14 mouse cellular contexts compared by ENCODE assay signal in genomic region chr8:125080388-125081344, GRCm38 (mm10). TPM values are rescaled to one million over a fixed set of nuclear protein-coding genes. Genes with fewer than 3 reads are reported as not detected.
DNase-seq lines count a peak whose midpoint lies in the region; ATAC-seq lines count a peak whose summit lies in the region.
"Had no signal": no experiment of that assay in that cellular context is flagged by ENCODE, and none has a peak within 500 bp of the region (broad histone marks: within the 10 kb centered on the region; RNA-seq: fewer than 3 reads in every experiment).

No protein-coding gene starts in this region.

- H3K36me3 ChIP-seq in lung, embryonic 15.5 days = no peaks in the 10 kb centered on the region
- H3K36me3 ChIP-seq: limb, embryonic 13.5 days had no signal

- no peak overlapping the region for H3K4me3 ChIP-seq in lung, embryonic 15.5 days
- H3K4me3 ChIP-seq: limb, embryonic 13.5 days had no signal

- H3K27ac ChIP-seq in lung, embryonic 15.5 days = no peak overlapping the region
- H3K27ac ChIP-seq: limb, embryonic 13.5 days had no signal

- no peaks in the 10 kb centered on the region for H3K9me3 ChIP-seq in lung, embryonic 15.5 days
- H3K9me3 ChIP-seq: limb, embryonic 13.5 days had no signal

- peak overlapping the region; percentile 37 for H3K4me2 ChIP-seq in lung, embryonic 15.5 days
- H3K4me2 ChIP-seq: heart, embryonic 11.5 days; limb, embryonic 13.5 days had no signal

- H3K4me1 ChIP-seq in lung, embryonic 15.5 days = peaks cover 33% of the 10 kb centered on the region

- 60% methylated on average over 19 of the region's 19 CpGs for WGBS in lung, embryonic 15.5 days

- no peak overlapping the region; the same call in 1 of the 2 replicates for H3K9ac ChIP-seq in lung, embryonic 15.5 days
- H3K9ac ChIP-seq: limb, embryonic 13.5 days had no signal

- no peaks in the 10 kb centered on the region for H3K27me3 ChIP-seq in lung, embryonic 15.5 days
- H3K27me3 ChIP-seq: limb, embryonic 13.5 days had no signal

- ATAC-seq in lung, embryonic 15.5 days (ENCODE audit: borderline replicate concordance, extremely low read depth, low FRiP score, low TSS enrichment) = no peak
- ATAC-seq: hindbrain, embryonic 16.5 days; lung, postnatal 0 days had no signal

- peak; percentile 51 to 52 for DNase-seq in cerebellum, postnatal 10 days
- DNase-seq in cerebellum, adult 11 months = no peak
- no peak for DNase-seq in lung, postnatal 25 days (ENCODE audit: low spot score)
- peak; percentile 31 for DNase-seq in brain, adult 2 months (ENCODE audit: low read depth, low spot score)
- peak; percentile 38 to 51 for DNase-seq in layer of hippocampus, postnatal 36 days
- no peak for DNase-seq in ovary, postnatal 14 days (ENCODE audit: low spot score)
- DNase-seq in frontal cortex, postnatal 36 days (ENCODE audit: low spot score in 2 of 2) = no peak
- DNase-seq: kidney, postnatal 36 days; right cerebral cortex, postnatal 14 days had no signal

RNA-seq across cellular contexts. Expression of gene Disc1, which starts 26.7 kb away (rescaled TPM):
- 2.9 and 3.0 TPM in 2 replicates for polyA plus RNA-seq in lung, embryonic 15.5 days (2015; fragmentation: Nextera tagmentation; extraction: Ambion mirVana)
- total RNA-seq in layer of hippocampus, postnatal 36 days (2021) = 1 to 10 TPM; 4.4 to 6.4 TPM

Comparison
In these comparisons a context has a peak if more than half of its experiments do, and no peak if none do; other contexts are left out.
1. DNase-seq: peak in cerebellum, postnatal 10 days (2 of 2), brain, adult 2 months (single experiment) and layer of hippocampus, postnatal 36 days (2 of 2); none in cerebellum, adult 11 months (single experiment), lung, postnatal 25 days (single experiment), ovary, postnatal 14 days (single experiment) and frontal cortex, postnatal 36 days (0 of 2).